Mouse (Mus musculus): ENCODE results near the gene Esp34. TPM values are rescaled to one million over a fixed set of nuclear protein-coding genes. Genes with fewer than 3 reads are reported as not detected.

Esp34 gene
- not detected in 2 replicates for polyA plus RNA-seq (2012; rRNA removed)

DNA sequence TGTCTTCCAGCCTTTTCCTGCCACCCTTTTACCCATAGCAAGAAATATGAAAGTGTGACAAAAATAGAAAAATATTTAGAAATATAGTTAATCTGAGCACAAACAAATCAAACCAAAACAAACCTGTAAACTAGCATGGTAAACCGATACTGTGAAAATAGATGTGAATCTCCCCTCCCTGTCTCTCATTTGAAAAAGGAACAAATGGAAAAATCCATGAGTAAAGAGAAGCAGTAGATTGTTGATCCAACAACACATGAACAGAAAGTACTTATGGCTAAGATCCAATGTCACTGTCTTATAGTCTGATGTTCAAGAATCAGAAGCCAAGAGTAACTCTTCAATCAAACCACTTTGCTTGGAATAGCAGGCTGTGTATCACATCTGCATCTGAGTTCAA, at the start of gene Esp34:
Gene Esp34 (plus strand): TSS at position 301 of the 400 bp plus-strand sequence.

Other genes with a start within 250 kb of the Esp34 start
- not detected in 2 replicates for gene Olfr137, start 246.6 kb upstream of the Esp34 start, polyA plus RNA-seq (2012; rRNA removed)
- gene Olfr136, start 224.4 kb upstream of the Esp34 start, polyA plus RNA-seq (2012; rRNA removed), result not detected in 2 replicates
- not detected in 2 replicates for gene Esp36, start 134.0 kb upstream of the Esp34 start, polyA plus RNA-seq (2012; rRNA removed)
- gene Esp31, start 85.3 kb downstream of the Esp34 start, polyA plus RNA-seq (2012; rRNA removed), result not detected in 2 replicates